Mouse (Mus musculus) gastrocnemius, postnatal 25 days (tissue): ENCODE results near the gene Adad2. TPM values are rescaled to one million over a fixed set of nuclear protein-coding genes. Genes with fewer than 3 reads are reported as not detected.
A peak's percentile ranks its signal among the peaks of the same experiment; 100 is the strongest.

Experiments
- DNase-seq: peaks from one replicate; pipeline ENCODE4 v3.0.0; 2022
- total RNA-seq, 2 experiments: library from RNA; stranded (reverse); gene quantifications; 1 replicate in 1 of 2; 2 replicates in 1 of 2; pipeline ENCODE4 v1.2.3; 2021

Gene Adad2
- total RNA-seq, 2 experiments from 2014 or later, result 0.23 TPM; not detected in 1

GRCm38 (mm10) chr8:119616811-119617210 lies 4.3 kb downstream of the Adad2 start:
- DNase-seq, result no peak

DNA sequence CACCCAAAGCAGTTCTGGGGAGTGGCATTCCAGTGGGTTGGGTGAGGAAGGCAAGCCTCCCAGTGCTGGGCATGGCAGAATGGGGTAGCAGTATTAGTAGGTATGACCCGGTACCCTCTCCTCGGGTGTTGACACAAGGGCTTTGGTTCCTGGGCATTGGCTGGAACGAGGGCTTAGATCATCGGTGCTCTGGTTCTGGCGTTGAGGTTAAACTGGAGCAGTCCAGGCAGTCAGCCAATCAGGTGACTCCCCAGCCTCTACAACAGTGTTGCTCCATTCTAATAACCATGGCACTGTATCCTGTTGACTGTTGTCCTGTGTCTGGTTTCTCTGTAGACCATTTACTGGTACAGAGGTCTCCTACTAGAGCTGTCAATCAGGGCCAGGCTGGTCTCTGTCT lies 5.0 kb downstream of the Adad2 start:
- DNase-seq, result no peak

DNA sequence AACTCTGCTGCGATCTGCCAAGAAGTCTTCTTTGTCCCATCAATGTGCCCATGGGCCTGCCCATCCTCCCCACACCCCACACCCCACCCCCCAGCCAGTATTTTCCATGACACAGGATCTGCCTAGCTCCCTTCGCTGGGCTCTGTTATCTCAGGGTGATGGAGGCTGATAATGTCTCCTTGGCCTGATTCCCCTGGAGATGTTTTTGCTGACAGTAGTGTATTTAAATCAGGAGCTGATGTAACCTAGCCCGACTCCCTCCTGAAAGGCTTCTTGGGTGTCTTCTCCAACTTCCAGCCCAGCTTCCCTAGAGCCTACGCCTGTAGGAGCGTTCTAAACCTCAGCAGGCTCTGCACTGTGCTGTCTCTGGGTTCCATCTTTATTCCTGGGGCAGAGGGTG lies 6.3 kb downstream of the Adad2 start:
- DNase-seq, result peak; percentile 51

GRCm38 (mm10) chr8:119620116-119620840 lies 7.7 kb downstream of the Adad2 start:
- DNase-seq, result no peak

GRCm38 (mm10) chr8:119620848-119621465 lies 8.4 kb downstream of the Adad2 start:
- peak; percentile 46 for DNase-seq

DNA sequence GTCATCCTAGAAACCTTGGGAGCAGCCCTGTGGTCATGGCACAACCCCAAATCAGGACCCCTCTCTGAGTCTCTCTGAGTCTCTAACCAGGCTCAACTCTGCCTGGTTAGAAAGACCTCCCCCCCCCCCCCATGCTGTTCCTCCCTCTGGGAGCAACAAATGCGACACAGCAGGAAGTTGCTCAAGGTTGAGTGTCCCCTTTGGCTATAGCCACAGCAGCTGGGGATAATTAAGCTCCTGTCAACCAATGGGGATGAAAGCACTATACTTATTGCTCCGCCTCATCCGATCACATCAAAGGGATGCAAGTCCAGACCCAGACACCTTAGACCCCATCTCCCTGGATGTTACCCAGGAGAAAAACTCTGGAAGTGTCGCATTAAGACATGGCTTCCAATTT lies 10.0 kb downstream of the Adad2 start:
- no peak for DNase-seq

DNA sequence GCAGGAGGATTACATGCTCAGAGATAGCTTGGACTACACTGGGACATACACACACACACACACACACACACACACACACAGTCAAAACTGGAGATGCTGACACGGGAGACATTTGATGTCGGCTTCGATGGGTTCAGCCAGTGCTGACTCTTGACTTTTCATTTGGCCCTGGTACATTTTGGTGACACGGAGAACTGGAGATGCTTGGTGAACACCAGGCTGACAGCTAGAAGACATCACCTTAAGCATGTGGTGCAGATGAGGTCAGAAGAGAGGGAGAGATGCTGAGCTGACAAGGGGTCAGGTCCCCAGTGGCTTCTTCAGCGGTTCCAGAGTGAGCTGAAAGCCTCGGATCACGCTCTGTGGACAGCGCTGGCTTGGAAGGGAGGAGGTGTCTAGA lies 10.5 kb downstream of the Adad2 start:
- DNase-seq, result peak; percentile 64

DNA sequence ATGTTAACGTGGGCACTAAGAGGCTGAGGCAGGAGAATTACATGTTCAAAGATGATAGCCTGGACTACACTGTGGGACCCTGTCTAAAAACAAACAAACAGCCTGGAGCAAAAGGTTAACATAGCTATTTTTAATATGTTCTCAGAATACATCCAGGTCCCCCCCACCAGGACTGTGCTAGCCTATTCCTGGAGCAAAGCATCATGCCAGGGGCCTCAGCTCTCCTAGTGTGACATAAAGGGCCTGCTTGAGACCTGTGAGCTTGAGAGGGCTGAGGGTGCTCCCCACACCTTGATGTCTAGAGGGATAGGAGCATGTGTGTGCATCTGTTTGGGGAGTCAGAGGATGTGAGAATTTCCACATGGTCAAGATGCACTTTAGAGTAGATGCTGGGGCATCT lies 11.2 kb downstream of the Adad2 start:
- DNase-seq, result no peak

- DNase-seq, result peak; percentile 36
Measured at GRCm38 (mm10) chr8:119624916-119625315, 12.4 kb downstream of the Adad2 start.

- no peak for DNase-seq
Measured at GRCm38 (mm10) chr8:119625788-119626187, 13.2 kb downstream of the Adad2 start.

DNA sequence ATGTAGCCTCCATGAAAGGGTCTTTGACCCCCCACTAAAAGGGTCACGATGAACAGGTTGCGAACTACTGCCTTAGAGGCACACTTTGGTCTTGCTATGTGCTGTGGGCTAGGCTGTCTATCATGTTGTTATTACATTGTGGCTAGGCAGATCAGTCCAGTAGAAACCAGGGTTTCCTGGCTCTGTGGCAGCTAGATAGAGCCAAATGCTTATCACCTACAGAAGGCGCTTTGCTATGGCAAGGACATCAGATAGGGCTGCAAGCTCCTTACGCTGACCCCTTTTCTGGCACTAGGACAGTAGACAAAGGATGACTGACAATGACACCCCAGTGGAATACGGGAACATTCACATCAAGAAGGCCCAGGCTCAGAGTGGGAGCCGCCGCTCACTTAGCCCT lies 14.7 kb downstream of the Adad2 start:
- DNase-seq, result no peak

GRCm38 (mm10) chr8:119627613-119628359 lies 15.2 kb downstream of the Adad2 start:
- no peak for DNase-seq

- no peak for DNase-seq
Measured at GRCm38 (mm10) chr8:119630841-119631240, 18.3 kb downstream of the Adad2 start.

- no peak for DNase-seq
Measured at GRCm38 (mm10) chr8:119632246-119632645, 19.7 kb downstream of the Adad2 start.

GRCm38 (mm10) chr8:119632909-119633308 lies 20.4 kb downstream of the Adad2 start:
- no peak for DNase-seq

DNA sequence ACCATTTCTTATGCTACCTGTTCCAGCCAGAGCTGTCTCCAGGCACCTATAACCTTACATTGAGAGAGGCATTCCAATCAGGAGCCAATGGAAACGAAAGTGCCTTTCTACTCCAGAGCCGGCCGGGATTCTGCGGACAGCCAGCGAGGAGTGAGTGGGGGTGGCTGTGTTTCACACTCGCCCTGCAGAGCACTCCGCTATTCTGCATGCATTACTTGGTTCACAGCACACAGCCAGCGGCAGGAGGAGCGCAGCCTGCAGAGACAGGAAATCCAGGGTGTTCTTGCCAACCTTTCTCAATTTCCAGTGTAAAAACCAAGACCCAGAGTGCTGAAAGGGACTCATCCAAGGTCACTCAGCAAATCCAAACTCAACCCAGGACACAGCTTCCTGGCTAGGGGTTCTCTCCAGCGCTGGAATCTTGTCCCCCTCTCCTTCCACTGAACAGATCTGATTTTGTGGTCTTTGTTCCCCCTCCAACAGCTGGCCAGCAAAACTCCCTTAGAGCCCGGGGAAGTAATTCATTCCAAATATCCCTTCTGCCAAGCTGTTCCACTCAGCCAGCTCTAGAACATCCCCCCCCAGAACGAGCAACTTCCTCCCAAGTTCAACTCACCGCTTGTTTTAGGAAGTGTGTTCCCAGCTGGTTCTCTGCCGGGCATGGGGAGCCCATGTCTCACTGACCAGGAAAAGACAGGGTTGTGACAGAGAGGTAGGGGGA lies 22.2 kb downstream of the Adad2 start:
- DNase-seq, result no peak

GRCm38 (mm10) chr8:119635378-119635777 lies 22.8 kb downstream of the Adad2 start, which contains the start of gene Kcng4:
Kcng4 (minus strand) TSS chr8:119635680.
- peak; percentile 70 for DNase-seq

- DNase-seq, result no peak
Measured at GRCm38 (mm10) chr8:119635958-119636357, 23.4 kb downstream of the Adad2 start.

GRCm38 (mm10) chr8:119636766-119637165 lies 24.2 kb downstream of the Adad2 start:
- DNase-seq, result no peak

DNA sequence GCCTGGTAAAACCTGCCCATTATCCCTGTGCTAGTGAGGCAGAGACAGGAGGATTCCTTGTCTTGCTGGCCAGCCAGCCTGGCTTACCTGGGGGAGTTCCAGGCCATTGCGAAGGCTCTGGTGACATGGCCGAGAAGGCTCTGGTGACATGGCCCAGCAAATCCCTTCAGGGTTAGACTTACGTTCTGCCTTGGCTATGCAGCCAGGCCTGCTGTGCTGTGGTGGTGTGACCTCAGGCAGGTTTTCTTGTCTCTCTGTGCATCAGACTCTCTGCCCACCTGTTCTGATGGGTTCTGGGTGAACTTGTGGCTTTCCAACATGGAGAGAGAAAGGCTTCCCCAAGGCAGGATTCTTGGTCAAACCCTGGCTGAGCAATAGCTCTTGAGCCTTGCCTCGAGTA lies 24.8 kb downstream of the Adad2 start:
- DNase-seq, result no peak

GRCm38 (mm10) chr8:119638261-119638660 lies 25.7 kb downstream of the Adad2 start:
- DNase-seq, result no peak

DNA sequence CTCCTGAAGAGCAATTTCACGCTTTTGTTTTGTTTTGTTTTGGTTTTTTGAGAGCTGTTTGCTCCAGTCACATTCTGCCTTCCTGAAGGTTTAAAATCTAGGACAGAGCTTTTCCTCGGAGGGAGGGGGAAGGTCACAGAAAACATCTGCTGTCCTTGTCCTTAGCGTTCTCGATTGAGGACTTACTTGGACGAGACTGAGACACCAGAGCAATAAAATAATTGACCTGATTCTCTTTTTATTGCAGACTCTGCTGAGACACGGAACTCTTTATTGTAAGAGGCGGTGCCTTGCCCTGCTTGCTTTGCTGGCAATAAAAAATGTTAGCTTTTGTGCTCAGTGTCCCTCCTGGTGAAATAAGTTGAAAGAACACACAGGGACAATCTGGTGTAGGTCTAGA lies 27.3 kb downstream of the Adad2 start:
- no peak for DNase-seq

DNA sequence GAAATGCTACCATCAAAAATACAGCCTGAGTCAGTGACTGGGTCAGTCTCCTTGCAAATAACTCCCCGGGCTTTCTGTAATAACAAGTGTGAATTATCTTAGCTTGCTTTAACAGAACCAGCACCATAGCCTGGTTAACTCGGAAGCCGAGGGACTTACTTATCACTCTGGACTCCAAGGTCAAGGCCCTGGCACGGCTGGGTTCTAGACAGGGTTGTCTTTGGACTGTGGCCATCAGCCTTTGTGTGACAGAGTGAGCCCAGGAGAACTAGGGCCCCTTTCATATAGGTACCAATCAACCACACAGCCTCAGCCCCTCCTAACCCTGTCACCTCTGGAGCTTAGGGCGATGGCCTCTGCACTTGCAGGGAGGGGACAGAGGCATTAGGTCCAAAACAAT lies 28.5 kb downstream of the Adad2 start:
- no peak for DNase-seq
